Mouse (Mus musculus) c-Kit-positive CD71-positive TER-119-negative erythroid progenitor cells, embryonic 14.5 days (primary cell): ENCODE measurements at regions not wholly inside any gene's neighbourhood (a gene's known extent, or its start where the extent isn't known, plus 50 kb on each side); places are given as distances from the start of the nearest gene placed in this dataset.
"Not testable (repeated sequence)": the region's sequence is repeated elsewhere in the genome, so short reads cannot be mapped to it uniquely, and the experiment has no call there.

Experiments
- DNase-seq: peaks from one replicate; pipeline ENCODE4 v3.0.0-alpha.2; 2013; ENCODE audit warnings: low read depth

GRCm38 (mm10) chr3:40377416-40377815 is 153.7 kb upstream of the Intu start:
- no peak for DNase-seq

- DNase-seq, result no peak
These were observed 152.0 kb upstream of the Intu start for GRCm38 (mm10) chr3:40379063-40379462.

GRCm38 (mm10) chr3:40391631-40392030 is 139.5 kb upstream of the Intu start:
- DNase-seq, result peak; percentile 25

GRCm38 (mm10) chr3:40398184-40398583 is 132.9 kb upstream of the Intu start:
- DNase-seq, result no peak

- no peak for DNase-seq
These were observed 127.7 kb upstream of the Intu start for GRCm38 (mm10) chr3:40403402-40403801.

GRCm38 (mm10) chr3:40405095-40405948 is 125.8 kb upstream of the Intu start:
- DNase-seq, result no peak

- no peak for DNase-seq
These were observed 125.2 kb upstream of the Intu start for GRCm38 (mm10) chr3:40405949-40406236.

GRCm38 (mm10) chr3:40408921-40409488 is 122.1 kb upstream of the Intu start:
- no peak for DNase-seq

GRCm38 (mm10) chr3:40410749-40411310 is 120.3 kb upstream of the Intu start:
- DNase-seq, result no peak

- DNase-seq, result not testable (repeated sequence)
These were observed 105.8 kb upstream of the Intu start for GRCm38 (mm10) chr3:40425183-40425844.

- no peak for DNase-seq
These were observed 105.0 kb upstream of the Intu start for GRCm38 (mm10) chr3:40426070-40426469.

GRCm38 (mm10) chr3:40428021-40428420 is 103.1 kb upstream of the Intu start:
- DNase-seq, result no peak

GRCm38 (mm10) chr3:40438251-40438650 is 92.8 kb upstream of the Intu start:
- DNase-seq, result no peak

GRCm38 (mm10) chr3:40441092-40442036 is 89.7 kb upstream of the Intu start:
- DNase-seq, result no peak

- DNase-seq, result peak; percentile 6
These were observed 87.1 kb upstream of the Intu start for GRCm38 (mm10) chr3:40443788-40444595.

GRCm38 (mm10) chr3:40452958-40453357 is 78.1 kb upstream of the Intu start:
- DNase-seq, result no peak

GRCm38 (mm10) chr3:40453552-40453951 is 77.5 kb upstream of the Intu start:
- no peak for DNase-seq

GRCm38 (mm10) chr3:40456070-40456469 is 75.0 kb upstream of the Intu start:
- no peak for DNase-seq

GRCm38 (mm10) chr3:40458490-40458889 is 72.6 kb upstream of the Intu start:
- DNase-seq, result no peak

GRCm38 (mm10) chr3:40463446-40463845 is 67.6 kb upstream of the Intu start:
- DNase-seq, result no peak

GRCm38 (mm10) chr3:40470101-40470500 is 61.0 kb upstream of the Intu start:
- no peak for DNase-seq
